Mouse (Mus musculus) stomach, embryonic 15.5 days (tissue): ENCODE data around the gene Asap3. TPM values are rescaled to one million over a fixed set of nuclear protein-coding genes. Genes with fewer than 3 reads are reported as not detected.
A peak's percentile ranks its signal among the peaks of the same experiment; 100 is the strongest.

Source experiments
- ATAC-seq: fragments of 200-750 bp; cut with Nextera tagmentation; 2 replicates; pipeline ENCODE4 v1.8.0; 2017; ENCODE audit warnings: low read depth, moderate number of reproducible peaks, moderate TSS enrichment; ENCODE audit not compliant: insufficient read depth, low FRiP score
- H3K27ac ChIP-seq: fragments of 300-500 bp; sonication (generic); 2 replicates; pipeline ENCODE4 v1.5.1; 2015; ENCODE audit warnings: mild to moderate bottlenecking, inconsistent platforms
- H3K27me3 ChIP-seq: fragments of 300-500 bp; sonication (generic); replicated peaks from 2 replicates; pipeline ENCODE4 v1.6.1; 2015; ENCODE audit warnings: inconsistent platforms
- H3K36me3 ChIP-seq: fragments of 300-500 bp; sonication (generic); 2 replicates; pipeline ENCODE4 v1.6.1; 2015; ENCODE audit warnings: inconsistent platforms
- H3K4me1 ChIP-seq: fragments of 300-500 bp; sonication (generic); 2 replicates; pipeline ENCODE4 v1.6.1; 2015; ENCODE audit warnings: inconsistent platforms
- H3K4me2 ChIP-seq: fragments of 300-500 bp; sonication (generic); 2 replicates; pipeline ENCODE4 v1.6.1; 2015; ENCODE audit warnings: mild to moderate bottlenecking, inconsistent platforms
- H3K4me3 ChIP-seq: fragments of 300-500 bp; sonication (generic); replicated peaks from 2 replicates; pipeline ENCODE4 v1.5.1; 2015; ENCODE audit warnings: inconsistent platforms
- H3K9ac ChIP-seq: fragments of 300-500 bp; sonication (generic); 2 replicates; pipeline ENCODE4 v1.6.1; 2015; ENCODE audit warnings: inconsistent platforms
- H3K9me3 ChIP-seq: fragments of 300-500 bp; sonication (generic); 2 replicates; pipeline ENCODE4 v1.6.1; 2016; ENCODE audit warnings: inconsistent platforms
- WGBS: fragments of 180-500 bp; shearing (Covaris S2); methylation state at CpG from one replicate; pipeline ENCODE4 v1.1.7; 2015; 5-methylcytosine and 5-hydroxymethylcytosine counted together
- polyA plus RNA-seq: library from polyadenylated mRNA; unstranded; fragments of >200 nt; fragmentation: Nextera tagmentation; extraction: Ambion mirVana; gene quantifications from 2 replicates; pipeline ENCODE4 v1.2.1, GENCODE M21; 2015

The Asap3 gene
- polyA plus RNA-seq, 1 experiment from 2014 or later, result 6.4 TPM

DNA sequence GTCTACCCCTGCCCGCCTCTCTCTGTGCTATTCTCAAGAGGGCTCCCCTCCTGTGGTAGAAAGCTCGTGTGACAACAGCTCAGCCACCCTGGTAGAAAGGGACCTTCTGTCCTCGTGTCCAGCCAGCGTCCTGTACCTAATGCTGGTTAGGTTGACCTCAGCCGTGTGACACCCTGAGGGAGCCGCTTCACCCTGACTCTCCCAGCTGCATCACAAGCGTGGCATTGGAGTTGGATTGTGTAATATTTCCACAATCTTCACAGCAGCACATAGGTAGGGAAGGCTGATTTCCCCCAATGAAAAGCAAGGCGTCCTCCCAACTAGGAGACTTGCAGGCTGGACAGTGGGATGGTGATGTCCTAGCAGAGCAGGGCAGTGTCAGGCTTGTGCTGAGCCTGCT, 19.9 kb upstream of the Asap3 start:
- H3K9me3 ChIP-seq, result no peaks in the 10 kb centered on the region
- WGBS, result 76% methylated on average over 8 of the region's 8 CpGs
- no peak for ATAC-seq
- H3K4me3 ChIP-seq, result no peak overlapping the region
- no peaks in the 10 kb centered on the region for H3K27me3 ChIP-seq
- no peak overlapping the region for H3K9ac ChIP-seq
- H3K27ac ChIP-seq, result peak overlapping the region; percentile 51; the same call in 1 of the 2 replicates
- peaks cover 10% of the 10 kb centered on the region for H3K4me1 ChIP-seq
- H3K36me3 ChIP-seq, result no peaks in the 10 kb centered on the region
- H3K4me2 ChIP-seq, result peak overlapping the region; percentile 29

DNA sequence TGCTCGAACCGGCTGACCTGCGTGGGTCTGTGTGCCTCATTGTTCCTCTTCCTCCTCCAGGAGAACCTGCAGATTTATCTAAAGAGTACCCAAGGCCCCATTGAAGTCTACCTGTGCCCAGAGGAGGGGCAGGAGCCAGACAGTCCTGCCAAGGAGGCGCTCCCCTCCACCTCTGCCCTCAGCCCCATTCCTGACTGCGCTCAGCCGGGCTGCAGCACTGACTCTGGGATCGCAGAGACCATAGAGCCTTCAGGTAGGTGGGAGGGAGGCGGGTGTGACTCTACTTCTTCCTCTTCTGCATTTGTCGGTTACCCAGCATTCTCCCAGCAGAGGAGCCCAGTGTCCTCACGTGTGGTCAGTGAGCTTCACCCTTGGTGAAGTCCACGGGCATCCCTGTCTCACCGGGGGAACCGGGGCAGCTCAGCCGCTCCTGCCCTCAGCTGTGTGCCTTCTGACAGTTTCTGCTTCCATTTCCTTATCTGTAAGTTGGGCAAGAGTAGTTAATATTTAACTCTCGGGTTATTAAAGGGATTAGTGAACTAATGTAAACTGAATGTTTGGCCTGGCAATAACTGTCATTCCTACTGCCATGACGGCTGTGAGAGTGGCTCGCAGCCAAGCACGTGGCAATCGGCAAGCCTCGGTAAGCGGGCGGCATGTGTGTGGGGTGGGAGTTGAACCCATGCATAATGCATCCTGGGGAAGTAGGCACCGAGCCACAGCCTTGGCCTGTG, 19.3 kb upstream of the Asap3 start:
- Histone ChIP-seq H3K36me3 (no peaks in the 10 kb centered on the region), H3K27ac (peak overlapping the region; percentile 51), H3K4me1 (peaks cover 10% of the 10 kb centered on the region), H3K4me2 (peak overlapping the region; percentile 29), H3K9ac (no peak overlapping the region), H3K4me3 (0 out of 2 replicates have a peak overlapping the region, but pooled peaks have one; percentile 4), H3K9me3 (no peaks in the 10 kb centered on the region), H3K27me3 (no peaks in the 10 kb centered on the region)
- 62% methylated on average over 23 of the region's 23 CpGs for WGBS
- ATAC-seq, result peak; percentile 63

- Histone ChIP-seq H3K4me2 (no peak overlapping the region), H3K9me3 (no peaks in the 10 kb centered on the region), H3K4me1 (peaks cover 10% of the 10 kb centered on the region), H3K27me3 (no peaks in the 10 kb centered on the region), H3K9ac (no peak overlapping the region), H3K4me3 (no peak overlapping the region), H3K27ac (no peak overlapping the region), H3K36me3 (no peaks in the 10 kb centered on the region; the same call in 1 of the 2 replicates)
- ATAC-seq, result no peak
- WGBS, result 80% methylated on average over 6 of the region's 6 CpGs
These were observed 17.0 kb upstream of the Asap3 start for GRCm38 (mm10) chr4:136188973-136189737.

DNA sequence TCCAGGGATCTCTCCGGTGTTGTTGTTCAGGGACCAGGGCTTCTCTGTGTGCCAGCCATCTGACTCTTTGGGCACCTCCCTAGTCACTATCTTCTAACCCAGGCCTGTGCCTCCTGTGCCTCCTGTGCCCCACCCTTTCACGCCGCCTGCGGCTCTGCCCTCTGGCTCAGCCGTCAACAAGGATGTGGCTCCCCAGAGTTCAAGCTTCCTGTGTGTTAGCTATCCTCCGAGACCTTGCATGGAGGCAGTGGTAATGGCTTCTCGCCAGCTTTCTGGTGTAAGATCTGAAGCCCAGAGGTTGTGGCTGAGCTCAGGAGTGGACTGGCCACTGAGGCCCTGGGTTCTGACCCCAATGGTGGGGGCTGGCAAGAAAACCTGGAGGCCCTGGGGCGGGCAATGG, 16.3 kb upstream of the Asap3 start:
- Histone ChIP-seq H3K4me3 (no peak overlapping the region), H3K9me3 (no peaks in the 10 kb centered on the region), H3K9ac (no peak overlapping the region), H3K27ac (no peak overlapping the region), H3K4me2 (no peak overlapping the region), H3K36me3 (no peaks in the 10 kb centered on the region; the same call in 1 of the 2 replicates), H3K27me3 (no peaks in the 10 kb centered on the region), H3K4me1 (peaks cover 10% of the 10 kb centered on the region)
- 78% methylated on average over 8 of the region's 8 CpGs for WGBS
- peak; percentile 89 for ATAC-seq

DNA sequence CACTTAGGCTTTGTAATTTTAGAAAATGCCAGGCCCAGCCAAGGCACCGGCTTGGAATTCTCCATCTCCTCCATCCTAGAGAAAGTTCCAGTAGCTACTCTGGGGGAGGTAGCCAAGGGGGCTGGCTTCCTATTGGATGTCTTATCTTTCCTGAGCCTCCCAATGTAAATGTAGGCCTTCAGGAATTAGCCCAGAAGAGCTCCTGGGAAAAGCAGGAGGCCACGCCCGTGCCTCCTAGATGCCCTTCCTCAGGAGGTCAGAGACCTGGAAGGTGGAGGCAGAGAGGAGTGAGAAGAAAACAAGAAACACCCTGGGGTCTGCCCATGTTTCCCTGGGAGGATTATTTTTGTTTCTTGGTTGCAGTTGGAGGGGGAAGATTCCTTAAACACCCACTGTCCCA, 12.6 kb upstream of the Asap3 start:
- H3K4me1 ChIP-seq, result no peaks in the 10 kb centered on the region
- H3K4me3 ChIP-seq, result no peak overlapping the region
- WGBS, result 71% methylated on average over 3 of the region's 3 CpGs
- H3K27me3 ChIP-seq, result no peaks in the 10 kb centered on the region
- H3K4me2 ChIP-seq, result no peak overlapping the region
- H3K36me3 ChIP-seq, result no peaks in the 10 kb centered on the region; the same call in 1 of the 2 replicates
- H3K9me3 ChIP-seq, result no peaks in the 10 kb centered on the region
- H3K9ac ChIP-seq, result no peak overlapping the region
- H3K27ac ChIP-seq, result no peak overlapping the region
- ATAC-seq, result no peak

DNA sequence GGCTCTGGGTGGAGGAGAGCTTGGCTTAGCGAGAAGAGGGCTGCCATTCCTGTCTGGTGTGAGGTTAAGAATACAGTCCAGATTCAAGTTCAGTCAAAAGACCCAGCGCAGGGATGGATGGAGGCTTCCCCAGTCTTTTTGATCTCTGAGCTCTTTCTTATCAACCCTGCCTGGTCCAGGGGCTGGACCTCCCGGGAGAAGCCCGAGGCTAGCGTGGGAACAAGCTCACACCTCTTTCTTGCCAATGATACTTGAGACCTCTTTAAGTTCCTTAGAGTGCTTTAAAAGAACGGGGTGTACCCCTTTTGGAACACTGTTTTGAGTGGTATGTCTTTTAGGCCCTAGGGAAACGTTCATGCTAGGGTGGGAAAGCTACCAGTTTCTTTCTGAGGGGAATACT, 11.1 kb upstream of the Asap3 start:
- no peak for ATAC-seq
- 56% methylated on average over 7 of the region's 7 CpGs for WGBS
- no peak overlapping the region for H3K27ac ChIP-seq
- H3K4me2 ChIP-seq, result no peak overlapping the region
- H3K4me3 ChIP-seq, result no peak overlapping the region
- no peak overlapping the region for H3K9ac ChIP-seq
- H3K27me3 ChIP-seq, result no peaks in the 10 kb centered on the region
- no peaks in the 10 kb centered on the region for H3K4me1 ChIP-seq
- no peaks in the 10 kb centered on the region; the same call in 1 of the 2 replicates for H3K36me3 ChIP-seq
- no peaks in the 10 kb centered on the region for H3K9me3 ChIP-seq

DNA sequence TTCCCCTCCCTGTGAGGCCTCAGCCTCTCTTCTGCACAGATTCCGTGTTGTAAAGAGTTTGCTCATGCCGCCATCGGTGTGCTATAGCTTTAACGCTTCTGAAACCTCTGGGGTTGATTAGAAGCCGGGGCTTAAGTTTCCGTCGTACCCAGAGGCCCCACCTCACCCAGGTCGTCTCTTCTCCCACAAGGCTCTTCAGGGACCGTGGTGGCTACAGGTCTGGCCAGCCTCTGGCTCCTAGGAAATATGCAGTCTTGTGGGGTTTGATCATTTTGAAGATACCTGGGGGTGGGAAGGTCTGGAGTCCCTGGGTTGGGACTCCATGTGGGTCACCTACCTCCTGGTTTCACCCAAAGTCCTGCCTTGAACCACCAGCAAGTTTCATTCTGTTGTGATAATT, 10.5 kb upstream of the Asap3 start:
- Histone ChIP-seq H3K4me1 (no peaks in the 10 kb centered on the region), H3K27ac (no peak overlapping the region), H3K4me3 (no peak overlapping the region), H3K9me3 (no peaks in the 10 kb centered on the region), H3K4me2 (no peak overlapping the region), H3K9ac (no peak overlapping the region), H3K27me3 (no peaks in the 10 kb centered on the region), H3K36me3 (no peaks in the 10 kb centered on the region; the same call in 1 of the 2 replicates)
- WGBS, result 72% methylated on average over 9 of the region's 9 CpGs
- ATAC-seq, result no peak

DNA sequence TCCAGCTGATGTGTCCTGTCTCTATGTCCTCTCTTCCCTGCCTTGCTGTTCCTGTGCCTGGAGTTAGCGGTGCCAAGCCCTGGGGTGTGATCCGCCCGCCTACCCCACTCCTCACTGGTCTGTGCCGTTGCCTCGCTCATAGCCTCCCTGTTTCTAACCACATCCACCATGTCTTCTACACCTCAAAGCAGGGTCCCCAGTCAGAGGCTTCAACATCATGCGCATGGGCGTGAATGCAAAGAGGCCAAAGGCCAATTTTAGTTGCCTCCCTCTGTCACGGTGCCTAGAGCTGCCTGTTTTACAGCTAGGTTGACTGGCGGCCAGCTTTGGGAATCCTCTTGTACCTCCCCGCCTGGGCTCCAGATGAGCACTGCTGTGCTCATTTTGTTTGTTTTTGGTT, 10.0 kb upstream of the Asap3 start:
- Histone ChIP-seq H3K4me2 (no peak overlapping the region), H3K36me3 (no peaks in the 10 kb centered on the region; the same call in 1 of the 2 replicates), H3K27ac (no peak overlapping the region), H3K27me3 (no peaks in the 10 kb centered on the region), H3K4me3 (no peak overlapping the region), H3K9ac (no peak overlapping the region), H3K4me1 (no peaks in the 10 kb centered on the region), H3K9me3 (no peaks in the 10 kb centered on the region)
- ATAC-seq, result no peak
- 78% methylated on average over 10 of the region's 10 CpGs for WGBS

GRCm38 (mm10) chr4:136198846-136199245, 7.3 kb upstream of the Asap3 start:
- 80% methylated on average over 7 of the region's 7 CpGs for WGBS

DNA sequence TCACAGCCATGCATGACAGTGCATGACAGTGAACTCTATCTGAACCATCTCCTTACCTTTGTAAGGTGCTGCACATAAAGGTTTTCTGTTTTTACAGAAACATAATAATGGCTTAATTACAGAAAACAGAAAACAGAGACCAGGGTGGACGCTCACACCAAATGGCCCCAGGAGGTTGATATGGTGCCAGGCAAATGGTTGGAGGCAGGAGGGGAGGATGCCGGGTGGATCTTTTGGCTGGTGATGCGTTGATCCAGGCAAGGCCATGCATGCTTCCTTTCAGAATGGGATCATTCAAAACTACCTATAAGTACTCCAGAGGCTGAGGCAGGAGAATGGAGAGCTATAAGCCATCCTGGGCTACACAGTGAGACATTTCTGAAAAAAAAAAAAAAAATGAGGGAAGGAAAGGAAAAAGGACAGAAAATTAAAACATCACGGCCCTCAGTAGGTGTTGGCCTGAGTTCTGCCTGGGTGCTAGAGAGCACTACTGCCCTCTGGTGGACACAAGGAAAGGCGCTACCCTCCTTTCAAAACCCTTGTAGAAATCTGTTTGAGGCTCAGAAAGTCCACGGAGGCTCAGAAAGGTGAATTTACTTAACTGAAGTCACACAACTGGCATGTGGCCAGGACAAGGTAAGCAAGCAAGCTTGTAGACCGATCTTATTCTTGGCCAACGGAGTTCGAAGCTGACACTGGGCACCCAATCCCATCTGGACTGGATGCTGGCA, 6.4 kb upstream of the Asap3 start:
- H3K4me1 ChIP-seq, result peaks cover 4% of the 10 kb centered on the region; the same call in 1 of the 2 replicates
- H3K36me3 ChIP-seq, result no peaks in the 10 kb centered on the region
- no peaks in the 10 kb centered on the region for H3K9me3 ChIP-seq
- H3K9ac ChIP-seq, result no peak overlapping the region
- H3K4me2 ChIP-seq, result no peak overlapping the region
- no peak overlapping the region for H3K27ac ChIP-seq
- 29% methylated on average over 9 of the region's 9 CpGs for WGBS
- ATAC-seq, result no peak
- H3K27me3 ChIP-seq, result no peaks in the 10 kb centered on the region
- no peak overlapping the region for H3K4me3 ChIP-seq

More at GRCm38 (mm10) chr4:136198846-136199245, 7.3 kb upstream of the Asap3 start:
- Histone ChIP-seq H3K4me2 (no peak overlapping the region), H3K36me3 (no peaks in the 10 kb centered on the region; the same call in 1 of the 2 replicates), H3K27me3 (no peaks in the 10 kb centered on the region), H3K27ac (no peak overlapping the region), H3K4me3 (no peak overlapping the region), H3K4me1 (peaks cover 4% of the 10 kb centered on the region; the same call in 1 of the 2 replicates), H3K9ac (no peak overlapping the region), H3K9me3 (no peaks in the 10 kb centered on the region)
- no peak for ATAC-seq

DNA sequence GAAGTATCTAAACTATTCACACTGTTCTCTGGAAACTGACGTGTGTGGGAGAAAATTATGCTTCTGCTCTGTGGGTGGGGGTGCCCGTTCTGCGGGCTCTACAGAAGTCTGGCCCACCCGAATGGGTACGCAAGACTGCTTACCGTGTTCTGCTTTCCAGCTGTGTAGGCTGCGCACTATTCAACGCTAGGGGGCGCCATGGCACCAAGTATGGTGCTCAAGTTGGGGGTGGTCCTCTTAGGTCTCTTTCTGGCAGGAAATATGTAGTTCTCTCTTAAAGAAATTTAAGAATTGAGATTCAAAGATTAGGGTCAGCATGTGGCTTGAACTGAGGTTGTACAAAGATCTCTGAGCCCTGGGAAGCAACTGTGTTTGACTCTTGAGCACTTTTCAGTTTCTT, 3.7 kb upstream of the Asap3 start:
- Histone ChIP-seq H3K9me3 (no peaks in the 10 kb centered on the region), H3K4me1 (peaks cover 12% of the 10 kb centered on the region), H3K4me2 (no peak overlapping the region), H3K4me3 (no peak overlapping the region), H3K9ac (no peak overlapping the region), H3K27ac (no peak overlapping the region), H3K36me3 (no peaks in the 10 kb centered on the region), H3K27me3 (no peaks in the 10 kb centered on the region)
- ATAC-seq, result no peak
- 4% methylated on average over 9 of the region's 9 CpGs for WGBS
